Mouse (Mus musculus): ENCODE data around the gene Pcnx3. TPM values are rescaled to one million over a fixed set of nuclear protein-coding genes. Genes with fewer than 3 reads are reported as not detected.

Gene Pcnx3
- total and polyA plus RNA-seq, 3 experiments = 7.1 to 34.5 (median 28.6) TPM

GRCm38 (mm10) chr19:5652570-5652969 lies 36.1 kb downstream of the Pcnx3 start:
- Histone ChIP-seq H3K9ac (ENCODE audit: insufficient read depth, low read depth) (no peak overlapping the region), H3K79me2 (replicated peaks; ENCODE audit: control insufficient read depth, extremely low read depth, insufficient read depth, poor library complexity, severe bottlenecking) (no peaks in the 10 kb centered on the region), H3K27me3 (replicated peaks) (no peaks in the 10 kb centered on the region), H3K4me2 (ENCODE audit: insufficient read depth, low read depth, poor library complexity, severe bottlenecking) (no peak overlapping the region), H3K4me3 (replicated peaks in 1 of 3; ENCODE audit: low read depth in 2 of 3, low read length in 2 of 3, poor library complexity in 1 of 3) (no peak overlapping the region), H3K9me3 (replicated peaks; ENCODE audit: low read length) (peaks cover 13% of the 10 kb centered on the region), H3K4me1 (ENCODE audit: control insufficient read depth in 1 of 2, insufficient read depth in 2 of 2) (peaks cover 9 to 23% of the 10 kb centered on the region in 2 experiments), H3K27ac (ENCODE audit: insufficient read depth, low read depth) (no peak overlapping the region), H3K36me3 (replicated peaks in 1 of 2; ENCODE audit: control insufficient read depth in 1 of 2, insufficient read depth in 1 of 2, low read length in 1 of 2) (peaks cover 66 to 84% of the 10 kb centered on the region in 2 experiments)
- in situ Hi-C loops (cut with MboI; ENCODE audit: low pct_ligation_motif_present, low pct_unique_long_range_greater_than_20kb, low sequenced_read_pairs) (no loop called here), dilution Hi-C loops (cut with MboI; ENCODE audit: extremely low pct_ligation_motif_present, extremely low pct_unique_long_range_greater_than_20kb, low sequenced_read_pairs) (no loop called here)
- DNase-seq (ENCODE audit: extremely low read depth) = no peak
- TF ChIP-seq TBP (conservative IDR thresholded peaks at IDR 0.05; ENCODE audit: low read depth, low read length) (no peak), MAX (IDR thresholded peaks at IDR 0.05; ENCODE audit: low read length) (no peak), PAX5 (IDR thresholded peaks at IDR 0.05; ENCODE audit: low read length) (no peak), ZNF384 (IDR thresholded peaks at IDR 0.05; ENCODE audit: low read depth, low read length) (no peak), MEF2A (IDR thresholded peaks at IDR 0.05; ENCODE audit: borderline replicate concordance, low read depth, low read length) (no peak), GABPA (IDR thresholded peaks at IDR 0.05; ENCODE audit: insufficient replicate concordance, low read depth, low read length) (no peak), POLR2A (IDR thresholded peaks at IDR 0.05; ENCODE audit: low read depth, low read length) (no peak), ZMIZ1 (IDR thresholded peaks at IDR 0.05; ENCODE audit: low read depth, low read length) (no peak), CHD2 (IDR thresholded peaks at IDR 0.05; ENCODE audit: low read length) (no peak), POLR2AphosphoS2 (IDR thresholded peaks at IDR 0.05; ENCODE audit: low read depth, low read length) (no peak), JUN (IDR thresholded peaks at IDR 0.05; ENCODE audit: insufficient read depth, low read depth, low read length) (no peak), SIN3A (IDR thresholded peaks at IDR 0.05; ENCODE audit: low read length) (no peak), NELFE (IDR thresholded peaks at IDR 0.05; ENCODE audit: low read depth, low read length) (no peak), ZC3H11A (IDR thresholded peaks at IDR 0.05; ENCODE audit: low read depth, low read length) (no peak), IRF4 (IDR thresholded peaks at IDR 0.05; ENCODE audit: low read depth, low read length) (no peak), SMC3 (IDR thresholded peaks at IDR 0.05; ENCODE audit: low read depth, low read length) (no peak), MAZ (IDR thresholded peaks at IDR 0.05; ENCODE audit: low read depth, low read length) (no peak), CTCF (conservative IDR thresholded peaks at IDR 0.05 in 1 of 2, IDR thresholded peaks at IDR 0.05 in 1 of 2; ENCODE audit: low read depth in 2 of 2, low read length in 2 of 2) (no peak), ETS1 (conservative IDR thresholded peaks at IDR 0.05; ENCODE audit: low read depth, low read length) (no peak)

- Histone ChIP-seq H3K36me3 (replicated peaks in 1 of 2; ENCODE audit: control insufficient read depth in 1 of 2, insufficient read depth in 1 of 2, low read length in 1 of 2) (peaks cover 71 to 86% of the 10 kb centered on the region in 2 experiments), H3K79me2 (replicated peaks; ENCODE audit: control insufficient read depth, extremely low read depth, insufficient read depth, poor library complexity, severe bottlenecking) (no peaks in the 10 kb centered on the region), H3K4me1 (ENCODE audit: control insufficient read depth in 1 of 2, insufficient read depth in 2 of 2) (peaks cover 9 to 23% of the 10 kb centered on the region in 2 experiments), H3K9me3 (replicated peaks; ENCODE audit: low read length) (peaks cover 13% of the 10 kb centered on the region), H3K27ac (ENCODE audit: insufficient read depth, low read depth) (no peak overlapping the region), H3K4me2 (ENCODE audit: insufficient read depth, low read depth, poor library complexity, severe bottlenecking) (no peak overlapping the region), H3K9ac (ENCODE audit: insufficient read depth, low read depth) (no peak overlapping the region), H3K4me3 (replicated peaks in 1 of 3; ENCODE audit: low read depth in 2 of 3, low read length in 2 of 3, poor library complexity in 1 of 3) (no peak overlapping the region), H3K27me3 (replicated peaks) (no peaks in the 10 kb centered on the region)
- dilution Hi-C loops (cut with MboI; ENCODE audit: extremely low pct_ligation_motif_present, extremely low pct_unique_long_range_greater_than_20kb, low sequenced_read_pairs) = no loop called here
- in situ Hi-C loops (cut with MboI; ENCODE audit: low pct_ligation_motif_present, low pct_unique_long_range_greater_than_20kb, low sequenced_read_pairs) = no loop called here
- TF ChIP-seq PAX5 (IDR thresholded peaks at IDR 0.05; ENCODE audit: low read length) = no peak
- TF ChIP-seq EP300 (IDR thresholded peaks at IDR 0.05; ENCODE audit: low read length) = no peak
- no peak for DNase-seq (ENCODE audit: extremely low read depth)
These were observed 37.0 kb downstream of the Pcnx3 start for GRCm38 (mm10) chr19:5651502-5652274.
